Mouse (Mus musculus): ENCODE measurements at regions not wholly inside any gene's neighbourhood (a gene's known extent, or its start where the extent isn't known, plus 50 kb on each side); places are given as distances from the start of the nearest gene placed in this dataset.
A peak's percentile ranks its signal among the peaks of the same experiment; 100 is the strongest.

DNA sequence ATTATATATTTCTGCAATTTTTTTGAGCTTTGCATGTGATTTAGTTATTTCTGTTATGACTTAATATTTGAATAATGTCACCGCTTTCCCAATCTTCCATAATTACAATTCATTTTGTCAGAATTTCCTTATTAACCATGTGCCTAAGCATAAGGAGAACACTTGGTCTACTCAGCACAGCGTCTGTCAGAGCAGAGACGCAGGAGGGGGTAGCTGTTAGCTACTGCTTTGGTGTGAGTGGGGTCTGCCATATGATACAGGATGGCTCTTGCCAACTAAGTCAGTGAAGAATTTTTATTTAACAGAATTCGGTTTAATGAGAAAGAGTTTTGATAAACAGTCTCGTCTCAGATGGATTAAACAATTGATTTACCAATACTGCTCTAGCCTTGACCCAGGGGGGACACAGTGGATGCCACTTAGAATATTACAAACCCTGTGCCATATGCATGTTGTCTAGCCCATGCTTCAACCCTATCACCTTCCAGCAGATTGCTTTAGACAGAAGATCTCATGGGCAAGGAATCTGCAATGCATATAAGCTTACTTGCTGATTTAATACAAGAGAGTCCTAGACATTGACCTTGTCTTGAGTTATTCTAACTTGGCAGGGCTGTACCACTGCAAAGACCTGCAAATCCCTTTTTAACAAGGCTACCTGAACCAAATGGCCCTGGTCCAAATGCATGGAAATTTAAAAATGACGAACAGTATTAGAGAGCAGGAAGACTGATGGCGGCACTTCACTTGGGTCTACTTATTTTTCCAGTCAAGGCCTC lies 434.9 kb downstream of the Rnf144b start:
- H3K4me1 ChIP-seq (ENCODE audit: control insufficient read depth, insufficient read depth, insufficient read length, low read length) = no peaks in the 10 kb centered on the region

DNA sequence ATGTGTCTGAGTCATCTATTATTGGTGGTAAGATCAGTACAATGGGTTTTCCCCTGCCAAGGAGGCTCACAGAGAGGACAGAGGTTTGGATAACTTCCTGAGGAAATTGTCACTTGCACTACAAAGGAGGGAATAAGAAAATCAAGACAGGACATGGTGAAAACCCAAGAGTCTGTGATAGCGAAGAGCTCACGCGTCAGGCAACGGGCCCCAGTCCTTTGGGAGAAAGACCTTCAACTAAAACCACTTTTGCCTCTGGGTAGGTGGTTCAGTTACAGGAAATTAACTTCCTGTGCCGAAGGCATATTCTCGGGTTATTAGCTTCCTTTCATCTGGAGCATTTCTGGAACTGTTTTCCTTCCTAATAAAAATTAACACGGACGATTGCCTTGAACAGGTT lies 440.4 kb downstream of the Rnf144b start:
- no peak for TF ChIP-seq CTCF (IDR thresholded peaks at IDR 0.05; ENCODE audit: extremely low read depth, insufficient read length, insufficient replicate concordance, low read depth, low read length)
- no peak for TF ChIP-seq POLR2A (IDR thresholded peaks at IDR 0.05; ENCODE audit: low read depth, low read length)
- Histone ChIP-seq H3K27me3 (ENCODE audit: control insufficient read depth, insufficient read depth, low read length) (no peaks in the 10 kb centered on the region), H3K4me3 (ENCODE audit: low read depth, low read length) (no peak overlapping the region), H3K36me3 (ENCODE audit: control insufficient read depth, insufficient read depth, low read length) (no peaks in the 10 kb centered on the region), H3K27ac (ENCODE audit: insufficient read depth, low read depth, low read length) (no peak overlapping the region), H3K4me1 (ENCODE audit: control insufficient read depth, insufficient read depth, insufficient read length, low read length) (no peaks in the 10 kb centered on the region)
- 85% methylated on average over 8 of the region's 8 CpGs for WGBS

More for the DNA sequence above, 434.9 kb downstream of the Rnf144b start:
- Histone ChIP-seq H3K4me3 (ENCODE audit: low read depth, low read length) (no peak overlapping the region), H3K27ac (ENCODE audit: insufficient read depth, low read depth, low read length) (no peak overlapping the region), H3K36me3 (ENCODE audit: control insufficient read depth, insufficient read depth, low read length) (no peaks in the 10 kb centered on the region), H3K27me3 (ENCODE audit: control insufficient read depth, insufficient read depth, low read length) (no peaks in the 10 kb centered on the region)
- 86% methylated on average over 7 of the region's 7 CpGs for WGBS
- TF ChIP-seq CTCF (IDR thresholded peaks at IDR 0.05; ENCODE audit: extremely low read depth, insufficient read length, insufficient replicate concordance, low read depth, low read length) (no peak), POLR2A (IDR thresholded peaks at IDR 0.05; ENCODE audit: low read depth, low read length) (no peak)

GRCm38 (mm10) chr13:47576516-47576915 lies 454.1 kb downstream of the Rnf144b start:
- Histone ChIP-seq H3K27me3 (ENCODE audit: control insufficient read depth, insufficient read depth, low read length) (no peaks in the 10 kb centered on the region), H3K4me1 (ENCODE audit: control insufficient read depth, insufficient read depth, insufficient read length, low read length) (no peaks in the 10 kb centered on the region), H3K27ac (ENCODE audit: insufficient read depth, low read depth, low read length) (no peak overlapping the region), H3K36me3 (ENCODE audit: control insufficient read depth, insufficient read depth, low read length) (no peaks in the 10 kb centered on the region), H3K4me3 (ENCODE audit: low read depth, low read length) (no peak overlapping the region)
- TF ChIP-seq POLR2A (IDR thresholded peaks at IDR 0.05; ENCODE audit: low read depth, low read length) (no peak), CTCF (IDR thresholded peaks at IDR 0.05; ENCODE audit: extremely low read depth, insufficient read length, insufficient replicate concordance, low read depth, low read length) (peak; percentile 27; the same call in 1 of the 2 replicates)
- 66% methylated on average over 3 of the region's 3 CpGs for WGBS

DNA sequence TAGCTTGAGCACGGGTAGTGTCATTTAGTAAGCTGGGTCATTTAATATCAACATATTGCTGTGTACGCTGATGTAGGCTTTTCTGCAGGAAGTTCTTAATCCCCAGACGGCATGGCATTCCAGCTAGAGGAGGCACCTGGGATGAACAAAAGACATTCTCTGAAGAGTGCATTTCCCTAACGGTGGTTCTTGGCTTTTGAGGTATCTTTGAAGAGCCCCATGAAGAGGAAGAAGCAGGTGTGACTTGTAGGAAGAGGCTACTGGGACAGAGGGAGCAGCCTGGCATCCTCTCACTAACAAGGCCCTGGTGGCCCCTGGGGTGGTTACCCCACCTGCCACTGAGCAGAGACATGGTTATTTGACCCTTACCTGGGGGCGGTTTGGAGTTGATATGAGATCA lies 457.7 kb downstream of the Rnf144b start:
- TF ChIP-seq CTCF (IDR thresholded peaks at IDR 0.05; ENCODE audit: extremely low read depth, insufficient read length, insufficient replicate concordance, low read depth, low read length) (no peak), POLR2A (IDR thresholded peaks at IDR 0.05; ENCODE audit: low read depth, low read length) (no peak)
- no peak overlapping the region for H3K4me3 ChIP-seq (ENCODE audit: low read depth, low read length)
- H3K4me1 ChIP-seq (ENCODE audit: control insufficient read depth, insufficient read depth, insufficient read length, low read length) = no peaks in the 10 kb centered on the region
- no peaks in the 10 kb centered on the region for H3K36me3 ChIP-seq (ENCODE audit: control insufficient read depth, insufficient read depth, low read length)
- H3K27ac ChIP-seq (ENCODE audit: insufficient read depth, low read depth, low read length) = no peak overlapping the region
- 77% methylated on average over 5 of the region's 5 CpGs for WGBS
- no peaks in the 10 kb centered on the region for H3K27me3 ChIP-seq (ENCODE audit: control insufficient read depth, insufficient read depth, low read length)

DNA sequence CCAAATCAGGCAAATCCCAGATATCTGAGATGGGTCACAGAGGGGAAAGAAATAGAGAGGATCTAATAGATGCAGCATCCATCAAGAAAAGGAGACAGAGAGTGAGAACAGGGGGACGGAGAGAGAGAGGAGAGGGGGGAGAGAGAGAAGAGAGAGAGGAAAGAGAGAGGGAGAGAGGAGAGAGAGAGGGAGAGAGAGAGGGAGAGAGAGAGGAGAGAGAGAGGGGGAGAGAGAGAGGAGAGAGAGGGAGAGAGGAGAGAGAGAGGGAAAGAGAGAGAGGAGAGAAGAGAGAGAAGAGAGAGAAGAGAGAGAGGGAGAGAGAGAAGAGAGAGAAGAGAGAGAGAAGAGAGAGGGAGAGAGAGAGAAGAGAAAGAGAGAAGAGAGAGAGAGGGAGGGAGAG lies 462.7 kb downstream of the Rnf144b start:
- Histone ChIP-seq H3K27ac (ENCODE audit: insufficient read depth, low read depth, low read length) (no peak overlapping the region), H3K4me3 (ENCODE audit: low read depth, low read length) (no peak overlapping the region), H3K4me1 (ENCODE audit: control insufficient read depth, insufficient read depth, insufficient read length, low read length) (no peaks in the 10 kb centered on the region), H3K27me3 (ENCODE audit: control insufficient read depth, insufficient read depth, low read length) (no peaks in the 10 kb centered on the region), H3K36me3 (ENCODE audit: control insufficient read depth, insufficient read depth, low read length) (no peaks in the 10 kb centered on the region)
- TF ChIP-seq CTCF (IDR thresholded peaks at IDR 0.05; ENCODE audit: extremely low read depth, insufficient read length, insufficient replicate concordance, low read depth, low read length) = no peak
- no peak for TF ChIP-seq POLR2A (IDR thresholded peaks at IDR 0.05; ENCODE audit: low read depth, low read length)
- WGBS = 77% methylated on average over 1 of the region's 1 CpGs

DNA sequence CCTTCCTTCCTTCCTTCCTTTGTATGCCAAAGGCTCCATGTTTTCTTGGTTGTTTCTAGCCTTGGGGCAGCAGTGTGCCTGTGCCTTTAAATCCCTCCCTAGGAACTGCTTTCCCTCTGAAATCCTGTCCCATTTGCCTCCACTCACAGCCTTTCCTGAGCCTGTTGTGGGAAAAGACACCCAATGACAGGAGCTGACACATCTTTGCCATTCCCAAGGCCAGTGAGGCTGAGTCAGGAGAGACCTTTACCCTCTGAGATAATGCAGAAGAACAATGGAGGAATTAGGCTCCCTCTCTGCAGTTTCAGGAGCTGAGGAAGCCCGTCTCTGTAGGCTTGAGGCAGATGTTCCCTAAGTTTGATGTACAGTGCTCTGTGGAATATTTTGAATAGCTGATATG lies 480.2 kb downstream of the Rnf144b start:
- Histone ChIP-seq H3K4me3 (ENCODE audit: low read depth, low read length) (no peak overlapping the region), H3K27ac (ENCODE audit: insufficient read depth, low read depth, low read length) (no peak overlapping the region), H3K36me3 (ENCODE audit: control insufficient read depth, insufficient read depth, low read length) (no peaks in the 10 kb centered on the region), H3K27me3 (ENCODE audit: control insufficient read depth, insufficient read depth, low read length) (no peaks in the 10 kb centered on the region), H3K4me1 (ENCODE audit: control insufficient read depth, insufficient read depth, insufficient read length, low read length) (no peaks in the 10 kb centered on the region)
- TF ChIP-seq POLR2A (IDR thresholded peaks at IDR 0.05; ENCODE audit: low read depth, low read length) = no peak
- no peak for TF ChIP-seq CTCF (IDR thresholded peaks at IDR 0.05; ENCODE audit: extremely low read depth, insufficient read length, insufficient replicate concordance, low read depth, low read length)
- WGBS = 14% methylated on average over 1 of the region's 1 CpGs

DNA sequence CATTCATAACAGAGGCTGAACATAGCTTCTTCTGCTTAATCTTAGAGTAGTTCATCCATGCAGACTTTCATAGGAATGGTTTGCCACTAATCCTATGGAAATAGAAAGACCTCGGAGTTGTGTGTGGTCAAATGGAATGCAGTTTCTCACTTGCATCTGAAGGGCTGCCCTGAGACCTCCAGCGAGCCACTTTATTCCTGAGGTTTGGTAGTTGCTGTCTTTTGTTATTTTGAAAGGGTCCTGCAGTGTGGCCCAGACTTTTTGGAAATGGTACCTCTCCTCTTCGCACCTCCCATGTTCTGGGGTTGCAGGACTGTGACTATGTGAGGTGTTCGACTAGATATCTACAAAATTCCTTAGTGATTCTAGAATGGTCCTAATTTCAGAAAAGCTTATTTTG lies 489.0 kb downstream of the Rnf144b start:
- WGBS = 85% methylated on average over 4 of the region's 4 CpGs
- H3K4me3 ChIP-seq (ENCODE audit: low read depth, low read length) = no peak overlapping the region
- no peaks in the 10 kb centered on the region for H3K4me1 ChIP-seq (ENCODE audit: control insufficient read depth, insufficient read depth, insufficient read length, low read length)
- no peaks in the 10 kb centered on the region for H3K27me3 ChIP-seq (ENCODE audit: control insufficient read depth, insufficient read depth, low read length)
- H3K27ac ChIP-seq (ENCODE audit: insufficient read depth, low read depth, low read length) = no peak overlapping the region
- TF ChIP-seq POLR2A (IDR thresholded peaks at IDR 0.05; ENCODE audit: low read depth, low read length) (no peak), CTCF (IDR thresholded peaks at IDR 0.05; ENCODE audit: extremely low read depth, insufficient read length, insufficient replicate concordance, low read depth, low read length) (no peak)
- H3K36me3 ChIP-seq (ENCODE audit: control insufficient read depth, insufficient read depth, low read length) = no peaks in the 10 kb centered on the region

Measured in small intestine, adult 2 months (tissue).